Mouse (Mus musculus): ENCODE results near the gene Calcoco1. TPM values are rescaled to one million over a fixed set of nuclear protein-coding genes. Genes with fewer than 3 reads are reported as not detected.

Gene Calcoco1
- polyA plus RNA-seq, 1 experiment from 2014 or later: 12.8 TPM

DNA sequence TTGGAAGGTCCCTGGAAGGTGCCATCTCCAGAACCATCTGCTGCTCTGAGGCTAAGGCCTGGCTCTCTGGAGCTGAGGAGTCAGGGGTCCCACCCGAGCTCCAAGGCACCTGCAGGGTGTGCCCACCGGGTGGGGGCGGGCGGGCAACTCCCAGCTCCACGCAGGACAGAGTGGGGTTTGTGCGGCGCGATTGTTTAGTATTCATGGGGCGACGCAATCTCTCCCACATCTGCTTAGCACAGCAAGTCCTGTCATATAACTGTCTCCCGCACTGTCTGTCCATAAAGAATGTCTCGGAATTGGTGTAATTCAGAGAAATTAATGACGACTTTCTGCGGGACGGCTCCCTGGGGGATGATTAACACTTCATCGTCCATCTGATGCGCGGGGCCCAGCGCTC, 15.1 kb upstream of the Calcoco1 start:
- Histone ChIP-seq H3K36me3 (replicated peaks) (no peaks in the 10 kb centered on the region), H3K4me3 (replicated peaks) (no peak overlapping the region), H3K9me3 (replicated peaks) (no peaks in the 10 kb centered on the region), H3K27me3 (peaks cover 69% of the 10 kb centered on the region), H3K4me2 (no peak overlapping the region), H3K4me1 (replicated peaks) (no peaks in the 10 kb centered on the region; the same call in 1 of the 2 replicates), H3K9ac (no peak overlapping the region), H3K27ac (replicated peaks) (no peak overlapping the region)
- no peak for ATAC-seq (ENCODE audit: insufficient read depth)
- 83% methylated on average over 19 of the region's 19 CpGs for WGBS (ENCODE audit: insufficient replicate concordance)

DNA sequence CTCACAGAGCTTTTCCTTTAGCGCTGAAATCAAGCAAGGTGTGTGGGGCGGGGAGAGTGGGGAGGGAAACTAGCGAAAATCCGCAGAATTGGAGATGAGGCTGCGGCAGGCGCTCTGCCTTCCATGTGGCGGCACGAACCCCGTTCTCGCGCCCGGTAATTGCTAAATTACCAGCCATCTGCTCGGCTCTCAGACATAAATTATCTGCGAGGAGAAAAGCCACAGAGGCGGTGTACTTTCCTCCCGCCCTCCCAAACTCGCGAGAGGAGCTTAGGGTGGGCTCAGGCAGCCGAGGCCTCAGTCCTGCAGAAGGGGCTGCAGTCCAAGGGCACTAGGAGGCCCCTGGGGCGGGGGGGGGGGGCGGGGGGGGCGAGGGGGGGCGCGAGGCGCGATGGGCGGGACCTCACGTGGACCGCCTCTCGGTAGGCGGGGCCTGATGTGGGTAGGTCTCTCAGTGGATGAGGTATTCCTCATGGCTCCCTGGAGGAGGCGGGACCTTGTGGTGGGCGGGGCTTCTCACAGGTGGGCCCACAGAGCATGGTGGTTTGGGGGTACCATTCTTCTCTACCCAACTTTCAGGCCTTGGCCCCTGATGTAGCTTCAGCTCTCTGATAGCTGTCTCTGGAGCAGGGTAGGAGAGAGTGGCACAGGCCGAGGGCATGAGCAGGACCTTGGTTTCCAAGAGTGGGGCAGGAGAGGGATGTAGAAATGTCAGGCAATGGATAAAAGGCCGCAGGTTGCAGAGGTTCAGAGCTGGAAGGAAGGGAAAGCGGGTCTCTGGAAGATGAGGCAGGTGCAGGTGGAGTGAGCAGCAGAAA, 14.4 kb upstream of the Calcoco1 start:
- Histone ChIP-seq H3K27ac (replicated peaks) (no peak overlapping the region), H3K27me3 (peaks cover 62% of the 10 kb centered on the region), H3K9me3 (replicated peaks) (no peaks in the 10 kb centered on the region), H3K4me2 (peak overlapping the region; percentile 36; the same call in 1 of the 2 replicates), H3K4me3 (replicated peaks) (no peak overlapping the region), H3K9ac (no peak overlapping the region), H3K36me3 (replicated peaks) (no peaks in the 10 kb centered on the region), H3K4me1 (replicated peaks) (no peaks in the 10 kb centered on the region; the same call in 1 of the 2 replicates)
- 12% methylated on average over 33 of the region's 36 CpGs for WGBS (ENCODE audit: insufficient replicate concordance)
- no peak for ATAC-seq (ENCODE audit: insufficient read depth)

DNA sequence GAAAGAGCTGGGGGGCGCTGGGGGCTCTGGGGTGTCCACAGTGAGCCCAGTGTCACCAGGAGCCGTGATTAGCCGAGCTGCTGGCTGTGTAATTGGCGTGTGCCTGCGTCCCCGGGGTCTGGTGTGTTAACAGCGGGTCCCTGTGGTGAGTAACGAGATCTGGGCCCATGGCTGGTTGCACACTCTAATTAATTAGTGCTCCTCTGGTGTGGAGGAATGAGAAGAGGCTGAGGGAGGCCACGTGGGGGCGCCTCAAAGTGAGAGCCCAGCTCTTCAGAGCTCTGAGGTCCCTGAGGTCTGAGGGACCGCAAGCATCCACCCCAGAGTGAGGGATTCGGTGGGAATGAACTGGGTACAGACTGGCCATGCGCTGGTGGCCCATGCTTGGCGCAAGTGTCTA, 13.1 kb upstream of the Calcoco1 start:
- Histone ChIP-seq H3K9ac (no peak overlapping the region), H3K36me3 (replicated peaks) (no peaks in the 10 kb centered on the region), H3K4me1 (replicated peaks) (no peaks in the 10 kb centered on the region; the same call in 1 of the 2 replicates), H3K27me3 (peaks cover 50% of the 10 kb centered on the region), H3K27ac (replicated peaks) (no peak overlapping the region), H3K4me2 (no peak overlapping the region), H3K4me3 (replicated peaks) (no peak overlapping the region), H3K9me3 (replicated peaks) (no peaks in the 10 kb centered on the region)
- WGBS (ENCODE audit: insufficient replicate concordance): 47% methylated on average over 14 of the region's 14 CpGs
- no peak for ATAC-seq (ENCODE audit: insufficient read depth)

DNA sequence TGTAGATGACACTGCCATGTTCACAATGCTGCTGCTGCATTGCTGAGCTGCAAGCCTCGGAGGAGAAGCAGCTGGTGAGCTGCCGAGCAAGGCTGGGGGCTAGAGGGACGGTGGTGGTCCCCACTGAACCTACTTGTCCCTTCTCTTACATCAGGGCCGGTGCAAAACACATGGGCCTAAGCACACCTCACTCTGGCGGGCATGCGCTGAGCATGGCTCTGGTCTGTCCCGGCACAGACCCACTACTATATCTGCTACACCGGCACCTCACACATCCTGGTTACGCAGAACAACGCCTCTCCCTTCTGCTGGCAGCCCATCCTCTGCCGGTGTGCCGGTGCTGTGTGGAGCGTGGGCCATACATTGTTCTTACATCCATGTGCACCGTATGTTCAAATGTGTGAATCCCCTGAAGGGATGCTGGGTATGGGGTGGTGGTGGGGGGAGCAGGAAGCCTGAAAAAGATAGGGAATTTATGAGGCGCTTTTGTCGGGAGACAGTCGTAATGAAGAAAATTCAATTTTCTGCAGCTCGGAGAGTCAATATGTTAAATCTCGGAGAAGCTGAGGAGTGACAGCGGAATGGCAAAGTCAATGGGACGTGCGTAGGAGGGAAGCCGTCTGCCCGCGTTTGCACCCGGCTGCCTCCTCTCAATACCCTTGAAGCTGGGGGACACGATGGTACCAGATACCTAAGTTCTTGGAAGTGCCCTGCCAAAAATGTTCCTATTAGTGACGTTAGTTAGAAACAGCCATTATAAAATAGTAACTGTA, 12.0 kb upstream of the Calcoco1 start:
- H3K4me3 ChIP-seq (replicated peaks): no peak overlapping the region
- WGBS (ENCODE audit: insufficient replicate concordance): 74% methylated on average over 28 of the region's 28 CpGs
- peaks cover 41% of the 10 kb centered on the region for H3K27me3 ChIP-seq
- no peaks in the 10 kb centered on the region for H3K36me3 ChIP-seq (replicated peaks)
- H3K4me2 ChIP-seq: no peak overlapping the region
- no peak overlapping the region for H3K9ac ChIP-seq
- H3K4me1 ChIP-seq (replicated peaks): no peaks in the 10 kb centered on the region; the same call in 1 of the 2 replicates
- H3K9me3 ChIP-seq (replicated peaks): no peaks in the 10 kb centered on the region
- no peak for ATAC-seq (ENCODE audit: insufficient read depth)
- H3K27ac ChIP-seq (replicated peaks): no peak overlapping the region

DNA sequence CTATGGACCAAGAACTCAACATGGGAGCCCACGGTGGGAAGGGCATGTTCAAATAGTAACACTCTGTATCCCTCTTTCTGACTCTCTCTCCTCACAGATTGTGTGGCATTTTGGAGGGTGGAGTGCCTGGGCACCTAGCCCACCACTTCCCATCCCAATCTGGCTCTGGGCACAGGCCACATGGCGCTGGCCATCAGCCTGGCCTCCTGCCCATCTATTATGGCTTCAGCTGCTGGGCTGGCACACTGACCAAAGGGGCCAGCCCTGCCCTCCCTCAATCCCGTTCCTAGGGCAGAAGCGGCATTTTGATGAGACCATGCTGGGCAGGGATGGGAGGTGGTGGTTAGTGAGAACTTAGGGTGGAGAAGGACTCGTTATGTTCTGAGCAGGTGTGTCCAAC, 11.3 kb upstream of the Calcoco1 start:
- Histone ChIP-seq H3K36me3 (replicated peaks) (no peaks in the 10 kb centered on the region), H3K4me2 (no peak overlapping the region), H3K9me3 (replicated peaks) (no peaks in the 10 kb centered on the region), H3K9ac (no peak overlapping the region), H3K4me1 (replicated peaks) (no peaks in the 10 kb centered on the region; the same call in 1 of the 2 replicates), H3K27ac (replicated peaks) (no peak overlapping the region), H3K4me3 (replicated peaks) (no peak overlapping the region), H3K27me3 (peaks cover 43% of the 10 kb centered on the region)
- no peak for ATAC-seq (ENCODE audit: insufficient read depth)
- 61% methylated on average over 5 of the region's 5 CpGs for WGBS (ENCODE audit: insufficient replicate concordance)

DNA sequence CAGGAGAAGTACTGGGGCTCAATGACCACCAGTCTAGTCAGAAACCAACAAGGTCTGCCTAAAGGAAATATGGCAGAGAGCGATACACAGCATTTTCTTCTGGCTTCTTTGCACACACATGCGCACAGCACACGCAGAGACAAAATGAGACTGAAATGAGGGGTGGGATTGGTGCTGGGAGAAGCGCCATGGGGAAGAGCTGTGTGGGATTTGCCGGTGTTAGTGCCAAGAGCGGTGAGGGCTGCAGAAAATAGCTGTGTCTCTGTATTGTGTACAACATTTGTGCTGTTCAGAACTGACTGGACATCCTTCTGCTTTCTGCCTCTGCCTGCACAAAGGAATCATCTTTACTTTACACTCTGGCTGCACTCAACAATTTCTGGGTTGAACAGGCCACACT, 10.4 kb upstream of the Calcoco1 start:
- no peak overlapping the region for H3K4me2 ChIP-seq
- WGBS (ENCODE audit: insufficient replicate concordance): 82% methylated on average over 6 of the region's 6 CpGs

DNA sequence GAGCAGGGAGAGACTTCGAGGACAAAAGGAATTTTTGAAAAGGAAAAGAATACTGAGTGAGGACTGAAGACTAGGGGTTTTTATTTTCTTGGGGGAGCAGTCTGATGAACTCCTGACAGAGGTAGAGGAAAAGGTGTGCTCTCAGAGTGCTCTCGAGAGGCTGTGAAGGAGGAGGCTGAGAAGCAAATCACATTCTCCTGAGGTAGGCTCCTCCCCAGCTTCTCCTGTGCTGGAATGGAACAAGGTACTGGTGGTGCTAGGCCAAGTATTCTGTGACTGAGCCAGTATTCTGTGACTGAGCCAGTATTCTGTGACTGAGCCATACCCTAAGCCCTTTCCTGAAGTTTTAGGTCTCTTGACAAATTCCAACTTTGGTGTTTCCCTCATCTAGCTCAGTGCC, 6.0 kb upstream of the Calcoco1 start:
- no peak for ATAC-seq (ENCODE audit: insufficient read depth)
- Histone ChIP-seq H3K27ac (replicated peaks) (no peak overlapping the region), H3K9me3 (replicated peaks) (no peaks in the 10 kb centered on the region), H3K4me1 (replicated peaks) (no peaks in the 10 kb centered on the region), H3K4me2 (no peak overlapping the region), H3K9ac (no peak overlapping the region), H3K27me3 (0 out of 2 replicates have a peak, but pooled peaks cover 16% of the 10 kb centered on the region), H3K4me3 (replicated peaks) (no peak overlapping the region), H3K36me3 (replicated peaks) (no peaks in the 10 kb centered on the region)
- WGBS (ENCODE audit: insufficient replicate concordance): 40% methylated on average over 2 of the region's 2 CpGs

More for the DNA sequence above, 10.4 kb upstream of the Calcoco1 start:
- H3K4me1 ChIP-seq (replicated peaks): no peaks in the 10 kb centered on the region; the same call in 1 of the 2 replicates
- no peak overlapping the region for H3K4me3 ChIP-seq (replicated peaks)
- peaks cover 48% of the 10 kb centered on the region for H3K27me3 ChIP-seq
- H3K36me3 ChIP-seq (replicated peaks): no peaks in the 10 kb centered on the region
- no peaks in the 10 kb centered on the region for H3K9me3 ChIP-seq (replicated peaks)
- H3K9ac ChIP-seq: no peak overlapping the region
- no peak overlapping the region for H3K27ac ChIP-seq (replicated peaks)
- no peak for ATAC-seq (ENCODE audit: insufficient read depth)

DNA sequence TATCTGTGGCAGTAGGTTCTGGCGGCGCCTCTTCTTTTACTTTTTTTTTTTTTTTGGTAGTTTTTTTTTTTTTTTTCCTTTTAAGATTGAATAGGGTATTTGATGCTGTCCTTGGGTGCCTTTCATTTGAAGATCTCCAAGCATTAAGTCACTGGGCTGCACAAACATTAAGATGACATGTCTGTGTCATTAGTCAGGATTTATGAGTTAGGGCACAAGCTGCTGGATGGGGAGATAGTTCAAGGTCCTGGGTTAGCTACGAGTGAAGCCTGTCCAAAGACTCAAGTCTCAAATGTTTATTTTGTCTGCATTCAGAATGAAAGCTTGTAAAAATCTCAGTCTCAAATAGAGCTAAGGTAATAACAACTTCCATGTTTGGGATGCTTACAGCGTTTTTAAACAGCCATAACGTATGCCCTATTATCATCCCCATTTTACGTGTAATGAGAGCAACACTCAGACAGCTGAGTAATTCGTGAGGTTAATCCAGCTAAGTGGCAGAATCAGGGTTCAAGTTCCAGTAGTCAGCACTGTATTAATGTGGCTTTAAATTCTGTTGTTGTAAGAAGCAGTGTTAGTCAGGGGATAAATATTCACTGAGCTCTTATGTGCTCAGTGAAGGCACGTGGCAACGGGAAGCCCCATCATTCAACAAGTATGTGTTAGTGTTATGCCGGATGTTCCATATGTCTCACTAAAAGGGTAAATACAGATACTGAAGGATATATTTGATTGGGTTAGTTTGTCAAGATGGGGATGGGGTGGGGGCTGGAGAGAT, 1.6 kb upstream of the Calcoco1 start:
- no peak overlapping the region for H3K9ac ChIP-seq
- WGBS (ENCODE audit: insufficient replicate concordance): 71% methylated on average over 10 of the region's 10 CpGs
- 0 out of 2 replicates have a peak, but pooled peaks cover 12% of the 10 kb centered on the region for H3K27me3 ChIP-seq
- H3K4me3 ChIP-seq (replicated peaks): no peak overlapping the region
- H3K36me3 ChIP-seq (replicated peaks): no peaks in the 10 kb centered on the region
- H3K4me2 ChIP-seq: no peak overlapping the region
- H3K9me3 ChIP-seq (replicated peaks): no peaks in the 10 kb centered on the region
- H3K27ac ChIP-seq (replicated peaks): no peak overlapping the region
- H3K4me1 ChIP-seq (replicated peaks): peaks cover 20% of the 10 kb centered on the region
- no peak for ATAC-seq (ENCODE audit: insufficient read depth)

DNA sequence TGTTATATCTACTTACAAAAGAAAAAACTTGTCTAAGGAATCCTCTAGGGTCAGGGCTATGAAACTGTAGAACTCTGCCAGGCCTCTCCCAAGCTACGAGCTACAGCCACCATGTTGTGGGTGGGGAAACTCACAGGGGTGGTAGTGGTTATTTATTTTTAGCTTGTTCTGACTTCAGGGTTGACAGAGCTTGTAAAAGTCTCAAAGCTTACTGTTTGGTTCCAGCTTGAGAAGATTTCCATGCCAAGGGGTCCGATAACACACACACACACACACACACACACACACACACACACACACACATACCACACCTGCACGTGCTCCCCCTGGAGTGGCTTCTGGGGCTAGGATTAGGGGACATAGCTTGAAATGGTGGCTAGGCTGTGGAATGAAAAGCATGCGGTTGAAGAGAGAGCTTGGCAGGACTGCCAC, 538 bp upstream of the Calcoco1 start:
- H3K9ac ChIP-seq: no peak overlapping the region
- H3K4me2 ChIP-seq: peak overlapping the region; percentile 73
- H3K4me3 ChIP-seq (replicated peaks): peak overlapping the region; percentile 69
- 0 out of 2 replicates have a peak, but pooled peaks cover 5% of the 10 kb centered on the region for H3K27me3 ChIP-seq
- 54% methylated on average over 4 of the region's 4 CpGs for WGBS (ENCODE audit: insufficient replicate concordance)
- no peaks in the 10 kb centered on the region for H3K9me3 ChIP-seq (replicated peaks)
- no peaks in the 10 kb centered on the region for H3K36me3 ChIP-seq (replicated peaks)
- peaks cover 20% of the 10 kb centered on the region for H3K4me1 ChIP-seq (replicated peaks)
- peak; percentile 3; the same call in 1 of the 2 replicates for ATAC-seq (ENCODE audit: insufficient read depth)
- H3K27ac ChIP-seq (replicated peaks): no peak overlapping the region

DNA sequence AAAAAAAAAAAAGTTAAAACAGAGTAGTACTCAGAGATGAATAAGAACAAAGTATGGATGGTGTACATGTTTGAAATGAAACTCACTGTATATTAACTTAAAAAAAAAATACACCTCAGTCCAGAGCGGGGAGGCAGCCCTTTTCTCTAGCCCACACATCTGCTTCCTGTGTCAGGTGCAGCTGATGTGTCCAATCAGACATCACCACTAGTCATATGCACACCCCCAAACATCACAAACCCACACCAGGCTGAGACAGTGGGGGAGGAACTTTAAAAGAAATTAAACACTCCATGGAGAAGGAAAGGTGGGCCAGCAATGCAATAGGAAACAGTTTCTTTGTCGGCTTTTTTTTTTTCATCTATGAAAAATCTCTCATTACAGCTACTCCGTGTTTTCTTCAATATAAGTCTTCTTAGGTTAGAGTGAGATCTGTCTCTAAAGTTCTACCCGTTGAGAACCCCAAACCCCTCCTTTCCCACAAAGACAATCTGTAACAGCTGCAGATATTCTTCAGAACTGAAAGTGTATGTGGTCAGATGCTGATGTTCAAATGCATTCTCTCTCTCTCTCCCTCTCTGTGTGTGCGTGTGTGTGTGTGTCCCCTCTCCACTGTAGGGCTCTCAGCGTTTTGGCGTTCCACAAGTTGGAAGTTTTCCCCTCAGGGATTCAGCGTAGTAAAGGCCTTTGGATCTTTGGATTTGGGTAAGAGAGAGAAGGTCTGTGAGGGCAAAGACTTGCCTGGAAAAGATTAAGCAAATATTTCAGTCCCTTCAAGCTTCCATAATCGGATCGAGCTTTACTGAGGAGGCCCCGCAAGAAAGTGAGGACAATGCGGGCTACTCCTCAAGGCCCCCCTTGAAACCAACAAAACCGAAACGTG, 721 bp downstream of the Calcoco1 start:
- Histone ChIP-seq H3K9ac (peak overlapping the region; percentile 66), H3K4me1 (replicated peaks) (peaks cover 20% of the 10 kb centered on the region), H3K27me3 (no peaks in the 10 kb centered on the region), H3K4me3 (replicated peaks) (peak overlapping the region; percentile 69), H3K27ac (replicated peaks) (peak overlapping the region; percentile 25), H3K36me3 (replicated peaks) (no peaks in the 10 kb centered on the region), H3K9me3 (replicated peaks) (no peaks in the 10 kb centered on the region), H3K4me2 (peak overlapping the region; percentile 73)
- peak; percentile 9 for ATAC-seq (ENCODE audit: insufficient read depth)
- WGBS (ENCODE audit: insufficient replicate concordance): 11% methylated on average over 14 of the region's 14 CpGs

All from liver, embryonic 15.5 days (tissue).